23 mouse cellular contexts compared by ENCODE assay signal in genomic region chr12:78681048-78681447, GRCm38 (mm10). TPM values are rescaled to one million over a fixed set of nuclear protein-coding genes. Genes with fewer than 3 reads are reported as not detected.
DNase-seq lines count a peak whose midpoint lies in the region; ATAC-seq and TF ChIP-seq lines count a peak whose summit lies in the region.
"Had no signal": no experiment of that assay in that cellular context is flagged by ENCODE, and none has a peak within 500 bp of the region (broad histone marks: within the 10 kb centered on the region; RNA-seq: fewer than 3 reads in every experiment).

No protein-coding gene starts in this region.

- no peak overlapping the region for H3K4me3 ChIP-seq in lung, embryonic 15.5 days
- no peak overlapping the region for H3K4me3 ChIP-seq in lung, postnatal 0 days (ENCODE audit: low read depth, low read length)
- no peak overlapping the region for H3K4me3 ChIP-seq in lung, adult 2 months (replicated peaks; ENCODE audit: extremely low read depth, low read depth, low read length)
- H3K4me3 ChIP-seq: embryonic facial prominence, embryonic 10.5 days; embryonic facial prominence, embryonic 12.5 days; forebrain, embryonic 13.5 days; forebrain, embryonic 15.5 days had no signal

- TF ChIP-seq EP300 in lung, postnatal 0 days (IDR thresholded peaks at IDR 0.05): no peak

- peak; percentile 73; the same call in 1 of the 2 replicates for ATAC-seq in lung, embryonic 15.5 days (ENCODE audit: borderline replicate concordance, extremely low read depth, low FRiP score, low TSS enrichment)
- peak; percentile 46; the same call in 1 of the 2 replicates for ATAC-seq in lung, postnatal 0 days
- ATAC-seq in granulocyte monocyte progenitor cell, adult 5-6 weeks (replicated peaks; ENCODE audit: poor library complexity, severe bottlenecking): no peak
- ATAC-seq: forebrain, embryonic 13.5 days; forebrain, embryonic 15.5 days had no signal

- no peak overlapping the region for H3K4me2 ChIP-seq in lung, embryonic 15.5 days
- no peak overlapping the region for H3K4me2 ChIP-seq in lung, postnatal 0 days (replicated peaks; ENCODE audit: low read depth, low read length)
- H3K4me2 ChIP-seq: embryonic facial prominence, embryonic 12.5 days; forebrain, embryonic 13.5 days; forebrain, embryonic 15.5 days had no signal

- peaks cover 11% of the 10 kb centered on the region for H3K4me1 ChIP-seq in lung, embryonic 15.5 days
- no peaks in the 10 kb centered on the region; the same call in 1 of the 2 replicates for H3K4me1 ChIP-seq in lung, postnatal 0 days (ENCODE audit: insufficient read depth, low read depth, low read length)
- peaks cover 4% of the 10 kb centered on the region for H3K4me1 ChIP-seq in lung, adult 2 months (ENCODE audit: control insufficient read depth, insufficient read depth, low read length)
- H3K4me1 ChIP-seq: embryonic facial prominence, embryonic 10.5 days; embryonic facial prominence, embryonic 12.5 days; forebrain, embryonic 13.5 days; forebrain, embryonic 15.5 days had no signal

- no peaks in the 10 kb centered on the region for H3K27me3 ChIP-seq in lung, embryonic 15.5 days
- no peaks in the 10 kb centered on the region for H3K27me3 ChIP-seq in lung, postnatal 0 days (replicated peaks; ENCODE audit: insufficient read depth, low read length)
- H3K27me3 ChIP-seq: embryonic facial prominence, embryonic 12.5 days; forebrain, embryonic 13.5 days; forebrain, embryonic 15.5 days had no signal

- H3K9ac ChIP-seq in lung, embryonic 15.5 days: no peak overlapping the region
- no peak overlapping the region for H3K9ac ChIP-seq in lung, postnatal 0 days (replicated peaks; ENCODE audit: low read depth)
- H3K9ac ChIP-seq: embryonic facial prominence, embryonic 12.5 days; forebrain, embryonic 13.5 days; forebrain, embryonic 15.5 days had no signal

- peak overlapping the region; percentile 2; the same call in 1 of the 2 replicates for H3K27ac ChIP-seq in lung, embryonic 15.5 days
- H3K27ac ChIP-seq in lung, postnatal 0 days (ENCODE audit: low read length): no peak overlapping the region
- H3K27ac ChIP-seq: embryonic facial prominence, embryonic 10.5 days; embryonic facial prominence, embryonic 12.5 days; forebrain, embryonic 13.5 days; forebrain, embryonic 15.5 days had no signal

- H3K9me3 ChIP-seq in lung, embryonic 15.5 days: no peaks in the 10 kb centered on the region
- no peaks in the 10 kb centered on the region for H3K9me3 ChIP-seq in lung, postnatal 0 days (ENCODE audit: low read length)
- H3K9me3 ChIP-seq: embryonic facial prominence, embryonic 10.5 days; embryonic facial prominence, embryonic 12.5 days; forebrain, embryonic 13.5 days; forebrain, embryonic 15.5 days had no signal

- DNase-seq in lung, postnatal 10 days: no peak
- peak; percentile 25 for DNase-seq in lung, postnatal 0 days (ENCODE audit: low spot score)
- no peak for DNase-seq in lung, adult 2 months
- DNase-seq in lung, postnatal 25 days (ENCODE audit: low spot score): peak; percentile 17
- DNase-seq in testis, postnatal 14 days (ENCODE audit: low spot score): no peak
- DNase-seq: adrenal gland, adult 2 months; adrenal gland, postnatal 10 days; adrenal gland, postnatal 25 days; cerebellum, adult 11-12 months; cerebellum, adult 2 months; cerebellum, adult 9-10 months; cerebellum, postnatal 10 days; cerebellum, postnatal 25 days had no signal

- no peaks in the 10 kb centered on the region for H3K36me3 ChIP-seq in lung, embryonic 15.5 days
- H3K36me3 ChIP-seq in lung, postnatal 0 days (ENCODE audit: insufficient read depth, low read length): no peaks in the 10 kb centered on the region
- H3K36me3 ChIP-seq: embryonic facial prominence, embryonic 10.5 days; embryonic facial prominence, embryonic 12.5 days; forebrain, embryonic 15.5 days had no signal

- WGBS in lung, embryonic 15.5 days: 57% methylated on average over 2 of the region's 2 CpGs
- 49% methylated on average over 2 of the region's 2 CpGs for WGBS in lung, postnatal 0 days
- 78% methylated on average over 2 of the region's 2 CpGs for WGBS in lung, adult 2 months

- TF ChIP-seq CTCF in lung, postnatal 0 days (IDR thresholded peaks at IDR 0.05): no peak
- TF ChIP-seq CTCF in lung, adult 2 months (IDR thresholded peaks at IDR 0.05; ENCODE audit: insufficient read depth, low read length): no peak

- TF ChIP-seq POLR2A in lung, adult 2 months (IDR thresholded peaks at IDR 0.05; ENCODE audit: borderline replicate concordance, extremely low read depth, low read depth, low read length): no peak

RNA-seq across cellular contexts. Expression of gene Fam71d, which starts 10.3 kb away (rescaled TPM):
- polyA plus RNA-seq in lung, embryonic 15.5 days (2015; fragmentation: Nextera tagmentation; extraction: Ambion mirVana): not detected in 2 replicates
- polyA plus RNA-seq in lung, postnatal 0 days (2015; fragmentation: Nextera tagmentation; extraction: Ambion mirVana): 0.17 and 0.31 TPM in 2 replicates
- polyA plus RNA-seq in lung, adult 2 months (2012; rRNA removed): 0.07 and 0.25 TPM in 2 replicates
- not detected in 2 replicates for total RNA-seq in granulocyte monocyte progenitor cell, adult 5-6 weeks (2014; fragmentation: Nextera tagmentation)
- total RNA-seq in granulocyte monocyte progenitor cell, adult 5-6 weeks (2017): not detected in 2 replicates
- total RNA-seq: ES-E14, MEL had no signal
- polyA plus RNA-seq: adrenal gland, adult 2 months; C2C12; embryonic facial prominence, embryonic 10.5 days; embryonic facial prominence, embryonic 12.5 days; embryonic facial prominence, embryonic 14.5 days had no signal

Comparison
In these comparisons a context has a peak if more than half of its experiments do, and no peak if none do; other contexts are left out.
1. DNase-seq: peak in lung, postnatal 0 days (single experiment) and lung, postnatal 25 days (single experiment); none in lung, postnatal 10 days (single experiment), lung, adult 2 months (single experiment) and testis, postnatal 14 days (single experiment).